Mouse (Mus musculus) midbrain, embryonic 13.5 days (tissue): ENCODE results near the gene Chpf. TPM values are rescaled to one million over a fixed set of nuclear protein-coding genes. Genes with fewer than 3 reads are reported as not detected.
A peak's percentile ranks its signal among the peaks of the same experiment; 100 is the strongest.

ENCODE experiments used
- ATAC-seq: fragments of 200-750 bp; cut with Nextera tagmentation; 2 replicates; pipeline ENCODE4 v1.8.0; 2017; ENCODE audit warnings: mild to moderate bottlenecking, moderate TSS enrichment, moderate library complexity
- H3K27ac ChIP-seq: fragments of 300-500 bp; sonication (generic); 2 replicates; pipeline ENCODE4 v1.5.1; 2015; ENCODE audit warnings: inconsistent platforms, mild to moderate bottlenecking, moderate library complexity
- H3K27me3 ChIP-seq: fragments of 300-500 bp; sonication (generic); 2 replicates; pipeline ENCODE4 v1.6.1; 2015; ENCODE audit warnings: mild to moderate bottlenecking, inconsistent platforms
- H3K36me3 ChIP-seq: fragments of 300-500 bp; sonication (generic); 2 replicates; pipeline ENCODE4 v1.6.1; 2015; ENCODE audit warnings: mild to moderate bottlenecking, inconsistent platforms
- H3K4me1 ChIP-seq: fragments of 300-500 bp; sonication (generic); replicated peaks from 2 replicates; pipeline ENCODE4 v1.6.1; 2015; ENCODE audit warnings: inconsistent platforms
- H3K4me2 ChIP-seq: fragments of 300-500 bp; sonication (generic); replicated peaks from 2 replicates; pipeline ENCODE4 v1.6.1; 2015; ENCODE audit warnings: moderate library complexity, mild to moderate bottlenecking, inconsistent platforms
- H3K4me3 ChIP-seq: fragments of 300-500 bp; sonication (generic); replicated peaks from 2 replicates; pipeline ENCODE4 v1.5.1; 2015; ENCODE audit warnings: mild to moderate bottlenecking, inconsistent platforms
- H3K9ac ChIP-seq: fragments of 300-500 bp; sonication (generic); replicated peaks from 2 replicates; pipeline ENCODE4 v1.6.1; 2015; ENCODE audit warnings: mild to moderate bottlenecking, inconsistent platforms
- H3K9me3 ChIP-seq: fragments of 300-500 bp; sonication (generic); 2 replicates; pipeline ENCODE4 v1.6.1; 2016; ENCODE audit warnings: mild to moderate bottlenecking, inconsistent platforms
- WGBS: fragments of 180-500 bp; shearing (Covaris S2); methylation state at CpG from one replicate; pipeline ENCODE4 v1.1.7; 2015; 5-methylcytosine and 5-hydroxymethylcytosine counted together
- polyA plus RNA-seq: library from polyadenylated mRNA; unstranded; fragments of >200 nt; fragmentation: Nextera tagmentation; extraction: Ambion mirVana; gene quantifications from 2 replicates; pipeline ENCODE4 v1.2.1, GENCODE M21; 2015

Chpf gene
- 25.1 and 28.7 TPM in 2 replicates for polyA plus RNA-seq

DNA sequence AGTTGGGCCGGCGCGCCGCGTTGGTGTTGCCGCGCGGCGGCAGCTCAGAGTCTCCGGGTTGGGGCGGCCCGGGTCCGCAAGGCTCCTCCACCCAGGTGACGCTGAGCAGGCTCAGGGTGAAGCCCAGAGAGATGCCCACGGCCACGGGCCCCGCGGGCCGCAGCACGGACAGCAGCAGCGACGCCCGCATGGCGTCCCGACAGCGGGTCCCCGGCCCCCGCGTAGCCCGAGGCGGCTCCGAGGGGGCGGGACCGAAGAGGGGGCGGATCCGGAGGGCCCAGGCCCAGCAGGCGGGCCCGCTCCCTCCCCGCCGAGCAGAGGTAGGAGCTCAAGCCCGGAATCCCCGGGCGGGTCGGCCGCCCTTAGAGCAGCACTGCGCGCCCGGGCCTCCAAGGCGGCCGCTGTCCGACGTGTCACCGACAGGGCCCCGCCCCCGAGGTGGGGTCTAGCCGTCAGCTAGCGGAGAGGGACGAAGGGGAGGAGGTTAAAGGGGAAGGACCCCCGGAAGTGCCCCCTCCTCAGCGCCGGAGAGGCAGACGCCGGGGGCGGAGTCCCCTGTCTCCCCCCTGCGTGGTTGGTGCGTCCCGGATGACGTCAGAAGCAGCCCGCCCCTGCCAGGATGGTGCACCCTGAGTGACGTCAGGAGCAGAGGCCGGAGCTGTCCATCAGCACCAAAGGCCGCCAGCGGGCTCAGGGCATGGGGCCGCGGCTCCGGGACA, at the start of gene Chpf, which contains the start of gene Tmem198:
Chpf (minus strand) TSS at position 392 of the 719 bp plus-strand sequence.
Tmem198 (plus strand) TSS at position 617 of the 719 bp plus-strand sequence.
- Histone ChIP-seq H3K27me3 (peaks cover 29% of the 10 kb centered on the region), H3K36me3 (peaks cover 44% of the 10 kb centered on the region), H3K4me2 (peak within 1 kb of the TSS; percentile 88), H3K4me1 (peaks cover 61% of the 10 kb centered on the region), H3K9ac (peak within 1 kb of the TSS; percentile 93), H3K9me3 (no peaks in the 10 kb centered on the region), H3K27ac (peak within 1 kb of the TSS; percentile 90), H3K4me3 (peak within 1 kb of the TSS; percentile 85)
- under 1% methylated on average over 59 of the region's 76 CpGs for WGBS
- peak; percentile 91 for ATAC-seq

DNA sequence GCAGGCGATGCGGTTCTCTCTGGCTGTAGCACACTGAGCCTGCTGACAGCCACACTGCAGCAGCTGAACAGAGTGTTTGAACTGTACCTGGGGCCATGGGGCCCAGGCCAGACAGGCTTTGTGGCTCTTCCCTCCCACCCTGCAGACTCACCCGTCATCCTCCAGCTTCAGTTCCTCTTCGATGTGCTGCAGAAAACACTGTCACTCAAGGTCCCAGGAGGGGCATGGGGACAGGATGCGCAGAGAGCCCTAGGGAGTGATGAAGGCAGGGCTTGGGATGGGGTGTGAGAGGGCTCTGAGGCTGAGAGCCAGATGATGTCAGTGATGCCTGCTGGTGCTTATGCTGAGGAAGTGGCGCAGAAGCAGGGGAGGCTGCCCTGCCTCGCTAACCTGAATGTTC, 45.6 kb upstream of the Chpf start:
- H3K4me2 ChIP-seq, result no peak overlapping the region
- no peak for ATAC-seq
- no peak overlapping the region for H3K4me3 ChIP-seq
- H3K27ac ChIP-seq, result no peak overlapping the region
- WGBS, result 90% methylated on average over 7 of the region's 7 CpGs
- no peaks in the 10 kb centered on the region for H3K9me3 ChIP-seq
- peaks cover 47% of the 10 kb centered on the region for H3K36me3 ChIP-seq
- peaks cover 12% of the 10 kb centered on the region for H3K4me1 ChIP-seq
- H3K27me3 ChIP-seq, result no peaks in the 10 kb centered on the region
- 0 out of 2 replicates have a peak overlapping the region, but pooled peaks have one; percentile 20 for H3K9ac ChIP-seq

DNA sequence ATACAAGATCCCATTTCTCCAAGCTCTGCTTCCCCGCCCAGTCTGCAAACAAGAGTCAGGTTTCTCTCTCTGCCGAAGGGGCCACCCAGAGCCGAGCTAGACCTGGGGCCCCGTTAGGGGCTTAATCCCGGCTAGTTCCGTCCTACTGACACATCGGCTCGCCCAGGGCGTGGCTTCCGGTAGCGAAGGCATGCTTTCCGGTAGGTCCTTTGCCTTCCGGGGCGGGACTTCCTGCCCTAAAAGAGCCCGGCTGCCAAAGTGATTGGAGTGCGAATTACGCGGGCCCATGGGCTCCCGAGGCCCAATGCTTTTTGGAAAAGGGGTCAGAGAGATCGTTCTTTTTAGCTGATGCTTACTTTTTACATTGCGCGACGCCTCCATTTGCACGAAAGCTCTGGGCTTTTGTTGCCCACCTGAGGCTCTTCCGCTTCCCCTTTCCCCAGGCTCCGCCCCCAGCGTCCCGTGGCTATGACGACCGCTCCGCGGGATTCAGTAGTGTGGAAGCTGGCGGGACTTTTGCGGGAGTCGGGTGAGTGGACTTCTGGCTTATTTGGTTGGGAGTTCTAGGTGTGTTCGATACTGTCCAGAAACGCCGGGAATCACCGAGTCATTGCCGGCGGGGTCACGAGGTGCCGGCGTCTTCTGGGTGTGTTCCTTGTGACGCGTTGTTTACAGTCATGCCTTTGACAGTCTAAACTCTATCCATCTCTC, 42.4 kb upstream of the Chpf start, which contains the start of gene Stk11ip:
Stk11ip (plus strand) TSS at position 209 of the 711 bp plus-strand sequence.
- H3K36me3 ChIP-seq, result peaks cover 15% of the 10 kb centered on the region
- peaks cover 12% of the 10 kb centered on the region for H3K4me1 ChIP-seq
- H3K9ac ChIP-seq, result peak within 1 kb of the TSS; percentile 58
- no peaks in the 10 kb centered on the region for H3K27me3 ChIP-seq
- under 1% methylated on average over 46 of the region's 46 CpGs for WGBS
- H3K4me2 ChIP-seq, result peak within 1 kb of the TSS; percentile 77
- ATAC-seq, result peak; percentile 98
- H3K27ac ChIP-seq, result peak within 1 kb of the TSS; percentile 90
- peak within 1 kb of the TSS; percentile 70 for H3K4me3 ChIP-seq
- no peaks in the 10 kb centered on the region for H3K9me3 ChIP-seq

DNA sequence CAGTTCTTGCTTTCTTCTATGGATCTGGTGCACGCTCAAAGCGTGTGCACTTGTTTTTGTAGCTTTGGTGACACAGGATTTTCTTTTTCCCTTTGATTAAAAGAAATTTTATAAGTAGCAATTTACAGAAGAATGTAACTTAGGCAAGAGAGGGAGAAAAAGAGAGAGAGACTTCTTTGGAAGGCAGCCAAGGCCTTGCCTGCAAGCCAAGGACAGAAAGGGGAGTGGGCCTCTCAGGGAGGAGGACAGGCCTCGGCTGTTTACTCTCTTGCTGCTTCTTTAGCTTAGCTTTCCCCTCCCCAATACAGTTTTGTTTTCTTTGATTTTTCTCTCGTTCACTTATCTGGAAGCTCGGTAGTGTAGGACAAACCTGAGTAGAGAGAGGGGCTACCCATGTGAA, 40.5 kb upstream of the Chpf start:
- 81% methylated on average over 5 of the region's 5 CpGs for WGBS
- Histone ChIP-seq H3K4me1 (peaks cover 12% of the 10 kb centered on the region), H3K36me3 (no peaks in the 10 kb centered on the region), H3K27ac (0 out of 2 replicates have a peak overlapping the region, but pooled peaks have one; percentile 11), H3K4me2 (no peak overlapping the region), H3K27me3 (no peaks in the 10 kb centered on the region), H3K9ac (no peak overlapping the region), H3K9me3 (no peaks in the 10 kb centered on the region), H3K4me3 (no peak overlapping the region)
- ATAC-seq, result no peak

DNA sequence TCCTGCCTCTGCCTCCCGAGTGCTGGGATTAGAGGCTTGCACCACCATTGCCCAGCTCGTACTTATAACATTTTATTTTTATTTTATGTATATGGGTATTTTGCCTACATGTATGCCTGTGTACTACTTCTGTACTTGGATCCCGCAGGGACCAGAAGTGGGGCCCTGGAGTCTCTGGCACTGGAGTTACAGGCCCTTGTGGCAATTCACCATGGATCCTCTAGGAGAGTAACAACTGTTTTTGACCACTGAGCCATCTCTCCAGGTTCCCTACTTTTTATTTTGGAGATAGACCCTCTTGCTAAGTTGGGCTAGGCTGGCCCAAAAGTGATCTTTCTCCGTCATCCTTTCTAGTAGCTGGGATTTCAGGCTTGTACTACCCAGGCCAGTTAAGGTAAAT, 39.3 kb upstream of the Chpf start:
- no peak overlapping the region for H3K4me2 ChIP-seq
- no peak for ATAC-seq
- H3K27me3 ChIP-seq, result no peaks in the 10 kb centered on the region
- H3K4me3 ChIP-seq, result no peak overlapping the region
- H3K36me3 ChIP-seq, result no peaks in the 10 kb centered on the region
- H3K9me3 ChIP-seq, result no peaks in the 10 kb centered on the region
- WGBS, result 96% methylated on average over 4 of the region's 4 CpGs
- no peak overlapping the region for H3K9ac ChIP-seq
- peaks cover 12% of the 10 kb centered on the region for H3K4me1 ChIP-seq
- no peak overlapping the region for H3K27ac ChIP-seq

DNA sequence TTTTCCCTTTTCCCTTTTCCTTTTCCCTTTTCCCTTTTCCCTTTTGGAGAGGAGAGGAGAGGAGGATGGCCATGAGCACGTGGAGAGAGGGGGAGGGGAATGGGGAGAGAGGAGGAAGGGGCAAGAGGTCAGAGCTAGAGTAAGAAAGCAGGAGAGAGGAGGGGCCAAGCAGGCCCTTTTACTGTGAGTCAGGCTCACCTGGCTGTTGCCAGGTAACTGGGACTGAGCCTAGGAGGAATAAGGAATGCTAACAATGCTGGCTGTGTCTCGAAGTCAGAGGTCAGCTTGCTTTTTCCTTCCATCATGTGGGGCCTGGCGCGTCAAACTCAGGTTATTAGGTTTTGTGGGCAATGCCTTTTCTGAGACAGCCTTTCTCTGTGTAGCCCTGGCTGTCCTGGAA, 38.9 kb upstream of the Chpf start:
- H3K4me1 ChIP-seq, result peaks cover 12% of the 10 kb centered on the region

DNA sequence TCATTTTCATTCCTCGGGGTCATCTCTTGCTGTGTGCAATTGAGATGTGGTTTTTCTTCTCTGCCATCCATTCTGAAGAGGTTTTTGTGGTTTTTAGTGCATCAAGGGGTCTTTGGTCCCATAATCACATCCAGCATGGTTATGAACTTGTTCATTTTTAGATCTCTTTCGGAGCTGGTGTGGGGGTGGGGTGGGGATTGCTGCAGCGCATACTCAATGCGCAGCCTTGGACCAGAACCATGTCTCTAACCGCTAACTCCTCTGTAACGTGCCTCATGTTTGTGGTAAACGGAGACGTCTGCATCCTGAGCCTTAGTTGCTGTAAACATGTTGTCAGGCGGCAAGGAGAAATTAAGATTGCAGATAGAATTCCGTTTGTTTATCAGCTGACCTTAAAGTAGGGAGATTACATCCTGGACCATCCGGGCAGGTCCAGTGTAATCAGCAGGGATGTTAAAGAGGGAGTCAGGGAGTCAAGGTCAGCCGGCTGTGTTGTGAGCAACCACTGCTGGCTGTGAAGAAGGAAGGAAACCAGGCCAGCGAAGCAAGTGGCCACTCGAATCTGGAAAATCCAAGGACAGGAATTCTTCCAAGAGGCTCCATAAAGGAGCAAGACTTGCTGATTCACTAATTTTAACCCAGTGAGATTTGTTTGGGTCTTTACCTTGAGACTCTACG, 37.7 kb upstream of the Chpf start:
- H3K4me3 ChIP-seq, result no peak overlapping the region

More for the DNA sequence above, 38.9 kb upstream of the Chpf start:
- no peak overlapping the region for H3K4me3 ChIP-seq
- H3K27me3 ChIP-seq, result no peaks in the 10 kb centered on the region
- no peaks in the 10 kb centered on the region for H3K36me3 ChIP-seq
- H3K4me2 ChIP-seq, result no peak overlapping the region
- no peak overlapping the region for H3K9ac ChIP-seq
- H3K27ac ChIP-seq, result no peak overlapping the region
- ATAC-seq, result no peak
- H3K9me3 ChIP-seq, result no peaks in the 10 kb centered on the region
- 72% methylated on average over 3 of the region's 4 CpGs for WGBS

DNA sequence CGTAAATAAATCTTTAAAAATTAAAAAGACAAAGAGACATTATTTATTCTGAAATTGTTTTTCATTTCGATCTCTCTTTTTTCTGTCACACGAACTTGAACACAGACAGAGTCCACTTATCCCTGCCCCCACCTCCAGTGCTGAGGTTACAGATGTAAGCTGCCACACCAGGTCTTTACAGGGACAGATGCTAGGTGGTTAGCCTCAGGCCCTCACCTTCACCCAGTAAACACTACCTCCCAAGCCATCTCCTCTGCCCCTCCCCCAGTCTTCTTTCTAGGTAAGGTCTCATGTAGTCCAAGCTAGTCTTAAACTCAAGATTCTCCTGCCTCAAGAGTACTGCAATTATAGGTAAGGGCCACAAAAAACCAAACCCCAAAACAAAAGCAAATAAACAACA, 33.4 kb upstream of the Chpf start:
- no peak overlapping the region for H3K9ac ChIP-seq
- 85% methylated on average over 3 of the region's 3 CpGs for WGBS
- peaks cover 6% of the 10 kb centered on the region; the same call in 1 of the 2 replicates for H3K27me3 ChIP-seq
- no peaks in the 10 kb centered on the region for H3K4me1 ChIP-seq
- no peak overlapping the region for H3K4me2 ChIP-seq
- H3K4me3 ChIP-seq, result no peak overlapping the region
- H3K9me3 ChIP-seq, result no peaks in the 10 kb centered on the region
- no peak for ATAC-seq
- no peak overlapping the region for H3K27ac ChIP-seq
- H3K36me3 ChIP-seq, result no peaks in the 10 kb centered on the region

More for the DNA sequence above, 37.7 kb upstream of the Chpf start:
- H3K27me3 ChIP-seq, result no peaks in the 10 kb centered on the region
- peaks cover 4% of the 10 kb centered on the region for H3K4me1 ChIP-seq
- 80% methylated on average over 15 of the region's 15 CpGs for WGBS
- H3K4me2 ChIP-seq, result no peak overlapping the region
- H3K27ac ChIP-seq, result no peak overlapping the region
- H3K36me3 ChIP-seq, result no peaks in the 10 kb centered on the region
- no peaks in the 10 kb centered on the region for H3K9me3 ChIP-seq
- H3K9ac ChIP-seq, result no peak overlapping the region
- no peak for ATAC-seq

DNA sequence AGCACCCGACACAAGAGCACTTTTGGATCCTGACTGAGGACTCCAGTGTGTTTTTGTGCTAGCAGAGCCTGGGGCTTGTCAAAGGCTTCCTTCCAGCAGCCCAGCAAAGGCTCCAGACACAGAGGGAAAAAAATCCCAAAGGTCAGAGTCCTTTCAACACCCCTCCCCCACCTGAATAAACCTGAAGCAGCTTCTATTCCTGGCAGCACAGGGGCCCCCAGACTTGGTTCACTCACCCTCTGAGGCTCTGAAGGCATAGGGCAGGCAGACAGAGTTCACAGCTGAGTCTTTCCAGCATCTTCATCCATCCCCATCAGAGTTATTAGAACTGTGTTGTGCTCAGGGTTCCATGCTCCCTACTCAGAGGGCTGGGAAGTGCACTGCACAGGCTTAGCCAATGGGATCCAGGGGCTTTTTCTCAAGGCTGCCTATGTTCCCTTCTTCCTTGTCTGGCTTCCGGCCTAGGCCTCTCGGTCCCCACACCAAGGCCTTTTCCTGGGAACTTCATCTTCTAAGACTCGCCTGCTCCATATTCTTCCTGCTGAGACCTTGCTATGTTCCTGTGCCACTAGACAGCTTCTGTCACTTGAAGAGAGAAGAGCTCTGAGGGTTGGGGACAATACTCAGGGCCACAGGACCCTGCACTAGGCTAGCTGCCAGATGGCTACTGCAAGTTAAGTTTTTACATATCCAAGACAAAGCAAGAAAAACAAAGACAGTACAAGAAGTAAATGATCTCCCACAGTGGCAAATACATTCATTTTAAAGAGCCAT, 32.5 kb upstream of the Chpf start:
- Histone ChIP-seq H3K9me3 (no peaks in the 10 kb centered on the region), H3K9ac (no peak overlapping the region), H3K27ac (no peak overlapping the region), H3K4me1 (peaks cover 7% of the 10 kb centered on the region), H3K27me3 (peaks cover 6% of the 10 kb centered on the region; the same call in 1 of the 2 replicates), H3K4me2 (no peak overlapping the region), H3K4me3 (no peak overlapping the region), H3K36me3 (no peaks in the 10 kb centered on the region)
- WGBS, result 65% methylated on average over 4 of the region's 4 CpGs
- no peak for ATAC-seq

DNA sequence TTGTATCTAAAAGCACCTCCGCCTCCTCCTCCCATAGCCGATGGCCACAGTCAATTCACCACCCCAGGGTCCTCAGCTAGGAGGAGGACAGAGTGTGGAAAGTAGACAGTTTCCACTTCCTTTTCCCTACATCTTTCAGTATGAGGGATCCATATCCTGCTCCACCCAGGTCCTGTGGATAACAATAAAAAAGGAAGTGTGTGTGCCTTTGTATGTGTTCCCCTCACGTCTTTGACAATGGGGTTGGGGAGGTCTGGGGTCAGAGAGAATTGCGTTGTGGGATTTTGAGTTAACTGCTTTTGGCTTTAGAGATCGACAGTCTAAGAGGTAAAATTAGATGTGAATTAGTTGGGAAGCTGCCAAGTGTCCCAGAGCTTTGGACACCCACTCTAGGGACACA, 31.0 kb upstream of the Chpf start:
- Histone ChIP-seq H3K27ac (no peak overlapping the region), H3K4me3 (no peak overlapping the region), H3K27me3 (peaks cover 6% of the 10 kb centered on the region; the same call in 1 of the 2 replicates), H3K9me3 (no peaks in the 10 kb centered on the region), H3K4me2 (no peak overlapping the region), H3K36me3 (no peaks in the 10 kb centered on the region), H3K4me1 (peaks cover 12% of the 10 kb centered on the region), H3K9ac (no peak overlapping the region)
- no peak for ATAC-seq
- WGBS, result 71% methylated on average over 5 of the region's 5 CpGs

DNA sequence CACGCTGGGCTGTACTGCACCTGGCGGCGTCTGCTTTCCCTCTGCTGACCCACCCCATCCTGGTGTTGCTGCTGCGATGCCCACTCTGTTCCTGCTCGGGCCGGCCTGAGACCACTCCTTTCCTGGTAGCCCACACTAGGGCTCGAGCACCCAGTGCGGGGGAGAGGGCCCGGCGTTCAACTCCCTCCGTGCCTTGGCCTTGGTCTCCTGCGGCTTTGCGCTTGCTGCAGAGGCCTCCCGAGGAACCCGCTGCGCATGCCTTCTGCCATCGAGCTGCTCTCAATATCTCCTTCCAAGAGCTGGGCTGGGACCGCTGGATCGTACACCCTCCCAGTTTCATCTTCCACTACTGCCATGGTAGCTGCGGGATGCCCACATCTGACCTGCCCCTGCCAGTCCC, 30.5 kb upstream of the Chpf start:
- Histone ChIP-seq H3K4me2 (no peak overlapping the region), H3K9me3 (no peaks in the 10 kb centered on the region), H3K4me1 (peaks cover 18% of the 10 kb centered on the region), H3K36me3 (no peaks in the 10 kb centered on the region), H3K27ac (no peak overlapping the region), H3K27me3 (peaks cover 8% of the 10 kb centered on the region; the same call in 1 of the 2 replicates), H3K4me3 (no peak overlapping the region), H3K9ac (no peak overlapping the region)
- no peak for ATAC-seq
- 56% methylated on average over 20 of the region's 20 CpGs for WGBS
